Mouse (Mus musculus): ENCODE results near the gene Alyref. TPM values are rescaled to one million over a fixed set of nuclear protein-coding genes. Genes with fewer than 3 reads are reported as not detected.
"Not testable (repeated sequence)": the region's sequence is repeated elsewhere in the genome, so short reads cannot be mapped to it uniquely, and the experiment has no call there.

Gene Alyref
- total RNA-seq, 4 experiments from 2014 or later: 20.1 to 40.8 (median 35.8) TPM

GRCm38 (mm10) chr11:120603545-120603944 is 5.4 kb upstream of the Alyref start:
- no peak for DNase-seq (ENCODE audit: low spot score in 2 of 2)

DNA sequence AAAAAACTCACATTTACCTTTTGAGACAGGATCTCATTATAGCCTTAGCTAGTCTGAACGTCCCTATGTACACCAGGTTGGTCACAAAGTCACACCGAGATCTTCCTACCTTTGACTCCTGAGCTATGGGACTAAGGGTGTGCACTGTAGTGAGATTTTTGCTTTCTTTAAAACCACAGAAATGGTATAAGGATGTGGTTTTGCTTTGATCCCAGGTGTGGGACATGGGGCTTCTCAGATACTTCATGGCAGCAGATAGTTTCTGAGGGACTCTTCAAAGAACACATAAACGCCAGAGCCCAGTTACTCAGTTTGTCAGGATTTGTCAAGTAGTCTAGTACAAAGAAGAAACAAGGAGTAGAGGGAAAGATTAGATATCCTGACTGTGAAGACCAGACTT is 2.6 kb upstream of the Alyref start:
- DNase-seq (ENCODE audit: low spot score in 2 of 2): no peak

DNA sequence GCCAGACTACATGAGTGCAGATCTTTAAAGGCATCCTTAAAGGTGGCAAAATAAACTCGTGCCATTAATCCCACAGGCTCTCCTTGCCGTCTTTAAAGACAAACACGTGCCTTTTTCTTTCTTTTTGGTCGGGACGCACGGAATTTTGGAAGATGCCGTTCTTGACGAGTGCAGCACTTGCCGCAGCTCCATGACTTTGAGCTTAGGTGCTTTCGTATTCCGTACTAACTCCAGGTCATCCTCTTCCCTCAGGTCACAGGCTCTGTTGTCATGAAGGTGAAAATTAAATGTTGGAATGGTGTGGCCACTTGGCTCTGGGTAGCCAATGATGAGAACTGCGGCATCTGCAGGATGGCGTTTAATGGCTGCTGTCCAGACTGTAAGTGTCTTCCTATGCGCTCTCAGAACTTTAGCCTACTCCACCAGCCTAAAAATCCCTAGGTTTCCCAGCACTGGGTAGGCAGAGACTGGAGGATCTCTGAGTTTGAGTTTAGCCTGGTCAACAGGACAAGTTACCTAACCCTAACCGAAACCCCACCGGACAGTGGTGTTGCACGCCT is 905 bp upstream of the Alyref start:
- DNase-seq (ENCODE audit: low spot score in 2 of 2): no peak

DNA sequence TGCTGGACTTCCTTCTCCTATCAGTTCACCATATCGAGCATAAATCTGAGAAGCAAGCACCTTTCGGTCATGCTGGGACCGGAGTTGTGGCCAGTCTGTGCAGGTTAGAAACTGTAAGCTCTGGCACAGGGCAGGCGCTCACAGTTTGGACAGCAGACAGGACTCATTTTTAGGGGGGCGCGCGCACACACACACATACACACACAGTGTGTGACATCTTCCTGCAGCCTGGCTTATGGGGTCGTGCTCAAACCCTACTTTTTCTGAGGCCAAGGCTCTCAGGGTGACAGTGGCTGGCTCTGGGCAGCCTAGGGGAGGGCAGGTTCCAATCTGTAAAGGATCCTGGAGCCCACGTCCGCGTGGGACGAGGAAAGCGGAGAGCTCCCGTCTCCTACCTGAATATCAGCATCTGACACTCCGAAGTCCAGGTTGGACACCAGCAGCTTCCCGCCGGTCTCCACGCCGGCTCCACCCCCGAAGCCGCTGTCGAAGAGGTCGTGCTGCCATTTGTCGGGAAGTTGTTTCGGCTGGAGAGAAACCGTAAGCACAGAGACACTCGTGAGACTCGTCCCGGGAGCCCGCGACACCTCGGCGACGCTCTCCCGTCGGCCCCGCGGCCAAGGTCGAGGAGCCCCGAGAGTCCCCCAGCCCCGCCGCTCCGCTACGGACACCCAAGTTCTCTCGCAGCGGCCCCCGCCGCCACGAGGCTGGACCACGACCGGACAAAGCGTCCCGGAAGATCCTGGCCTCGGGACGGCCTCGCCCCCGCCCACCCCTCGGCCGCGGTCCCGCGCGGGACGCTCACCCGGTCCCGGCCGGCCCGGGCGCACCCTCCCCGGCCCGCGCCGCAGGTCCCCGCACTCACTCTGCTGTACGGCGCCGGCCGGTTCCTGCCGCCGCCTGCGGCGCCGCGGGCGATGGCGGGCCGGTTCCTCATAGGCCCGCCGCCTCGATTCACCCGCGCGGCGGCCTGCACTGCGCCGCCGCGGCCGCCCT is 627 bp downstream of the Alyref start:
- DNase-seq (ENCODE audit: low spot score in 2 of 2): no peak

DNA sequence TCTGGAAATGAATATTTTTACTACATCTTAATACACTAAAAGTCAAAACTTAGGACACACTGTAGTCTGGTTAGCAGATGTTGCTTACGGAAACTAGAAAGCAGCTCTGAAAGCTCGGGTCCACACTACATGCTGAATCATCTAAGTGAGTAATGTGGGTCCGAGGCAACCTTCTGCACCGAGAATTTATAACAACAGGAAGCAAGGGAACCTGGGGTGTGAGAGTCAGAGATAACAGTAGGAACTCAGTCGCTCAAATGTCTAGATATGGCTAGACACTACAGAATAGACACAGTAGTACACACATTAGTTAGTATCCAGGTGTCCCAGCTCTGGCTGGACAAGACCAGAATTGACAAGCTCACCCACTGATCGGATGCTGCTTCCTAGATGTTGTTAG is 9.6 kb downstream of the Alyref start:
- no peak for DNase-seq (ENCODE audit: low spot score in 2 of 2)

DNA sequence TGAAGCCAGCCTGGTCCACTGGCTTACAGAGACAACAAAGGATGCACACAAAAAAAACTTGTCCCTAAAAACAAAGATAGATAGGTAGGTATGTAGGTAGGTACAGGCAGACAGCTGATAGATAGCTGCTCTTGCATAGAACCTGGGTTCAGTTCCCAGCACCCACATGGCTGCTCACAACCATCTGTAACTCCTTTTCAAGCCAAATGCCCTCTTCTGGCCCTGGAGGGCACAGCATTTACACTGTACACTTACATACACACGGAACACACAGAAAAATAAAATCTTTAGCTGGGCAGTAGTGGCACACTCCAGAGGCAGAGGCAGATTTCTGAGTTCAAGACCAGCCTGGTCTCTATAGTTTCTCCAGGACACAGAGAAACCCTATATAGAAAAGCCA is 14.2 kb downstream of the Alyref start:
- DNase-seq (ENCODE audit: low spot score in 2 of 2): no peak

GRCm38 (mm10) chr11:120582982-120583293 is 15.2 kb downstream of the Alyref start:
- DNase-seq (ENCODE audit: low spot score in 2 of 2): not testable (repeated sequence)

GRCm38 (mm10) chr11:120582268-120582981 is 15.7 kb downstream of the Alyref start:
- DNase-seq (ENCODE audit: low spot score in 2 of 2): no peak

DNA sequence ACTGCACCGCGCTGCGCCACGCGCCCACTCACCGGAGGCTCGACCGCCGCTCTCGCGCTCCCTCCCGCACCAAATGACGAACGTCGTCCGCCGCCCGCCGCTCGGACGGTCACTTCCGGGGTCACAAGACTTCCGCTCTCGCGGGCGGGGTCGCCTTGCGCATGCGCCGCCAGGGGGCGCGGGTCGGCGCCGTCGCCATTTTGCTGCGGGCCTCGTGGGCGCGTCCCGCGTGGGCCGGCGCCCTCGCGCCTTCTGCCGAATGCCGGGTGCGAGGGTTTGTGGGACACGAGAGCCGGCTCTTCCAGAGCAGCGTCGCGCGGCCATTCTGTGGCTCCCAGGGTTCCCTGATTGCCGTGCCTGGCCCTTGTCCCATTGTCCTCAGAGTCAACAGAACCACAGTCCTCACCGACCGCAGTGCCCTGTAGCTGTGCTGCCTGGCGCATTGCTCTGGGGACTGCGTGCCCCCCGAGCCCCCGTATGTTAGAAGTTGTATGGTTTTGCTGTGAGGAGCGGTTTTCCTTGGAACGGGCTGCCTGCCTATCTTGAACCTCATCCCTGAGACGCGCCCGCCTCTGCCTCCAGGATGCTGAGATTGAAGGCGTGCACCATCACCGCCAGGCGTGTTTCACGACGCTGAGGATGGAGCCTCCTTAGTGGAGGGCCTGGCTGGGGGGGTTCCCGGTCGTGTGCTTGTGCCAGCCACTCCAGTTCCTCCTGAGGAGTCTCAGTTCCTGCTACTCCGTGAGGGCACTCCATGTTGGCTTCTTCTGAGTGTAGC is 16.5 kb downstream of the Alyref start, which contains the start of gene Arhgdia:
TSS of gene Arhgdia (minus strand) at position 135 of the 778 bp plus-strand sequence.
- peak; percentile 72 to 84 for DNase-seq (ENCODE audit: low spot score in 2 of 2)

DNA sequence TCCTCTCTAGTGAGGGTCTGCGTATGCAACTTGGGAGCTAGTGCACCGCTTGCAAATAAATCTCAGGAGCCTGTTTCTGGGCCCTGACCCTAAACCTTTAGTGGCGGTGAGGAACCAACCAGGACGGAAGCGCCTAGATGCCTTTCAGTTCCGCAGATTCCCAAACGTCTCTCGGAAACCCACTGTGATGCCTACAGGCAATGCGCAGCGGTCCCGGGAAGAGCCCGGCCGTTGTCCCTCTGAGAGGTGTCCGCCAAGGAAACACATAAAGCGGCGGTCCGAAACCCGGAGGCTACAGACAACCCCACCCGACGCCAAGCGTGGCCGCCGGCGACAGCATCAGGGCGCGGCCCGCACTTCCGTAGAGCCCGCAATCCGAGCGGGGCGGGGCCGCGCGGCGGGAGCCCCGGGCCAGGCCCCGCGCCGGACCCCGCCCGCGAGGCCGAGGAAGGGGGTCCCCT is 17.3 kb downstream of the Alyref start:
- DNase-seq (ENCODE audit: low spot score in 2 of 2): no peak

DNA sequence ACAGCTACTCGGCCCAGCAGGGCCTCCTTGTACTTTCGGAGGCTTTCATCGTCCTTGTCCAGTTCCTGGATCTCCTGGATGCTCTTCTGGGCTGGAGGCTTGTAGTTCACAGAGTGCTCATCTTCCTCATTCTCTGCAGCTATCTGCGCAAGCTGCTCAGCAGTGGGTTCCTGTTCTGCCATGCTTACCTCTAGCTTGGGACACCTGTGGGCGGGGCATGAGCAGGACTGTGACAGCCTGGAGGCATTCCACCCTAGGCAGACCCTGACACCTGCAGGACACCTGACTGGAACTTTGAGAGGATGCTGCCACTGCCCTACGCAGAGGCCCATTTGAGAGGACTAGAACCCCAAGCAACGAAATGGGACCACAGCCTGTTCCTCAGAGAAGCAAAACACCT is 18.0 kb downstream of the Alyref start:
- no peak for DNase-seq (ENCODE audit: low spot score in 2 of 2)

DNA sequence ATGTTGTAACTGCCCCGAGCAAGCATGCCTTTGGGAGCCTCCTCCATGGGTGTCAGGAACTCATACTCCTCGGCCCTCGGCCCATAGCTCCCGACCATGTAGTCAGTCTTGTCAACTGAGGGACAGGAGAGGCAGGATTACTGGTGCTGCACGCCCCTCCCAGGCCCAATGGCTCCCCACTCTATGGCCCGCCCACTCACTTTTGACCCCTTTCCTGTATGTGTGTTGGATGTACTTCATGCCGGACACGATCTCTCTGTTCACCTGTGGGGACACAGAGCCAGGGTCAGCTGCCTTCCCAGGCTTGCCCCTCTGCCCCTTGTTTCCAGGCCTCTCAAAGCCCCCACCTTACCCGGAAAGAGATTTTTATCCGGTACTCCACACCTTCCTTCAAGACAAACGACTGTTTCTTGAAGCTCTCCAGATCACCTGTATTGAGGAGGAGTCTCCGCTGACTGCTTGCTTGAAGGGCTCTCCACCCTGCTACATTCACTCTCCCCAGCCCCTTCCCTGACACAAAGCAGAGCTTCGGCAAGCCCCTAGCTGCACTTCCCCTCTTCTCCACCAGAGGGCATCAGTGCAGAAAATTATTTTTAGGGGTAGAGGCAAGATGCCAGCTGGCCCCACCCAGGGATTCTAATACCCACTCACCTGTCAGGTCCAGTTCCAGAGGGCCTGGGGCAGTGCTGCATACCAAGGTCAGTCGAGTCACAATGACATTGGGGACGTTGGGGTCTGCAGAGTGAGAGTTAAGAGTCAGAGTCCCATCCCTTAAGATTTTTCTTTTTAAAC is 18.7 kb downstream of the Alyref start:
- peak; percentile 60 to 64 for DNase-seq (ENCODE audit: low spot score in 2 of 2)

DNA sequence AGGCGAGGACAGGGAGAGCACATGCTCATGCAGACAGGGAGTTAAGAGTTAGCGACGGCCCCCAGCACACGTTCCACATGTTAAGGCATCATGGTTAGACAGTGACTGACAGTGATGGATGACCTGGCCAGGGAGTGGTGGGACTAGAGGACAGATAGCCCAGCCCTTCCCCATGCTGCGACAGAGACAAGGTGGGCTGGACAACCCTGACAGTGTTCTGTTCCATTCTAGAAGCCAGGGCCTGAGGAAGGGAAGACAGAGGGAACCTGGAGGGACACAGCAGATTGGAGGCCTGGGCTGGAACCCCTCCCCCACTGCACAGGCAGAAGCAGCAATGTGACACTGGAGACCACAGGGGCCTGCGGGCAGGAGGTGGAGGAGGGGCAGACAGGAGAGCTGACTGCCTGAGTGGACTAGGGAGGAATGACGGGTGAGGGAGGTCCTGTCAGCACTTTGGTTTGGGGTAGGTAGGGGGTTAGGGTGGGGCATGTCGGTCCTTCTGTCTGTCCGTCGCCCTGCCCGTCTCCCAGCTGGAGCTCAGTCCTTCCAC is 19.4 kb downstream of the Alyref start:
- no peak for DNase-seq (ENCODE audit: low spot score in 2 of 2)

GRCm38 (mm10) chr11:120578024-120578693 is 20.0 kb downstream of the Alyref start:
- DNase-seq (ENCODE audit: low spot score in 2 of 2): peak in 1 of 2 experiments; percentile 37

- DNase-seq (ENCODE audit: low spot score in 2 of 2): no peak
Measured at GRCm38 (mm10) chr11:120577211-120578023, 20.7 kb downstream of the Alyref start.

GRCm38 (mm10) chr11:120576365-120576981 is 21.7 kb downstream of the Alyref start:
- DNase-seq (ENCODE audit: low spot score in 2 of 2): no peak

DNA sequence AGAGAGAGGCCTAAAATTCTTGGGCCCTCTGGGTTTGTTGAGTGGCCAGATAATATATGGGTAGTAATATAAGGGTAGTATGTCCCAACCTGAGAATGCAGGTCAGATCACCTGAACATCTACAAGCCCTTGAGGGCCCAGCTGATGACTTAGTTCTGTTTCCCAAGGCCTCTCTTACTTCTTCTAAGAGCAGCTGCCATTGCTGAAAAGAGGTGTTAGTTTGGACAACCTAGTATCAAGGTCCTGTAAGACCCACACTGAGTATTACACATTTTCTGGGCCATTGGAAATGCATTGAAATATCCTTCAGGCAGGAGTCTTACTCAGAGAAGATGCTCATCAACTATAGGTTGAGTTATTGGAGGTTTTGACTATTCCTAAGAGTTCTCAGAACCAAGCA is 22.2 kb downstream of the Alyref start:
- DNase-seq (ENCODE audit: low spot score in 2 of 2): no peak

DNA sequence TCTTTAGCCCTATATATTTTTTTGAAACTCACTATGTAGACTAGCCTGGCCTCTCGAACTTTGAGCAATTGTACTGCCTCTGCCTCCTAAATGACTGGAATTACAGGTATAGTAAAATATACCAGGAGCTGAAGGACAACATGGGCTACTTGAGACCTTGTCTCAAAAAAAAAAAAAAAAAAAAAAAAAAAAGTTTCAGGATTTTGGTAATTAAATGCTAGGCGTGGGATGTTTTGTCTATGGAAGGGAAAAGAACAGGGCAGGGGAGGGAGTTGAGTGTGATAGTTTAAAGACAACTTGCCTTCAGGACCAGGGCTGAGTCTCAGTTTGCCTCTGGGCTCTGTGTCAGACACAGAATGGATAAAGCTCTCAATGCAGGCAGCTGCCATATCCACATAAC is 23.1 kb downstream of the Alyref start:
- DNase-seq (ENCODE audit: low spot score in 2 of 2): no peak
